Mouse (Mus musculus): Measurements from ENCODE around the gene Rundc3a.

DNA sequence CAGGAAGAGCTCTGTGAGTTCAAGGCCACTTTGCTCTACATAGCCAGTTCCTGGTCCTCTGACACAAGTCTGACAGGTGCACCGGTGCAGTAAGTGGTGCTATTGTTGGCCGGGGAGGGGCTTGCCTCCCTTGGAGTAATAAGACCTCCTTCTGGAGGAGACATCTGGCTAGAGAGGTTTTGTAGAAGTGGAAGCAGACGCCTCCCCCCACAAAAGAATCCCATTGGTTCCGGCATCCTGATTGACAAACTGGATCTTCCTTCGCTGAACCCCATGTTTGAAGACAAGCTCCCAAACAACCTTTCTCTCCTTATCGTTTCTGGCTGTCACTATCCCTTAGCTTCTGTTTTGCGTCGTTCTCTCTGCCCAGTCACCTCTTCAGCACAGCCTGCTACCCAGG lies 55.1 kb downstream of the Rundc3a start:
- TF ChIP-seq CTCF (IDR thresholded peaks at IDR 0.05; ENCODE audit: insufficient read depth, low read length) (no peak), POLR2A (IDR thresholded peaks at IDR 0.05; ENCODE audit: borderline replicate concordance, extremely low read depth, low read depth, low read length) (no peak)

Measured in lung, adult 2 months (tissue).